Mouse (Mus musculus) limb, embryonic 13.5 days (tissue): ENCODE measurements around the gene Gch1. TPM values are rescaled to one million over a fixed set of nuclear protein-coding genes. Genes with fewer than 3 reads are reported as not detected.

Experiments used
- ATAC-seq: fragments of 200-750 bp; cut with Nextera tagmentation; 2 replicates; pipeline ENCODE4 v1.8.0; 2017; ENCODE audit warnings: low read depth, moderate number of reproducible peaks, moderate TSS enrichment; ENCODE audit not compliant: low FRiP score
- H3K27ac ChIP-seq: fragments of 300-500 bp; sonication (generic); 2 replicates; pipeline ENCODE4 v1.5.1; 2015; ENCODE audit warnings: inconsistent platforms, mild to moderate bottlenecking, moderate library complexity
- H3K27me3 ChIP-seq: fragments of 300-500 bp; sonication (generic); 2 replicates; pipeline ENCODE4 v1.6.1; 2015; ENCODE audit warnings: mild to moderate bottlenecking, inconsistent platforms
- H3K36me3 ChIP-seq: fragments of 300-500 bp; sonication (generic); 2 replicates; pipeline ENCODE4 v1.6.1; 2015; ENCODE audit warnings: inconsistent platforms, mild to moderate bottlenecking, moderate library complexity
- H3K4me1 ChIP-seq: fragments of 300-500 bp; sonication (generic); 2 replicates; pipeline ENCODE4 v1.6.1; 2015; ENCODE audit warnings: inconsistent platforms
- H3K4me2 ChIP-seq: fragments of 300-500 bp; sonication (generic); replicated peaks from 2 replicates; pipeline ENCODE4 v1.6.1; 2015; ENCODE audit warnings: inconsistent platforms, mild to moderate bottlenecking, moderate library complexity
- H3K4me3 ChIP-seq: fragments of 300-500 bp; sonication (generic); 2 replicates; pipeline ENCODE4 v1.5.1; 2015; ENCODE audit warnings: moderate library complexity, mild to moderate bottlenecking, inconsistent platforms
- H3K9ac ChIP-seq: fragments of 300-500 bp; sonication (generic); 2 replicates; pipeline ENCODE4 v1.6.1; 2015; ENCODE audit warnings: mild to moderate bottlenecking, inconsistent platforms
- H3K9me3 ChIP-seq: fragments of 300-500 bp; sonication (generic); 2 replicates; pipeline ENCODE4 v1.6.1; 2016; ENCODE audit warnings: inconsistent platforms
- WGBS: fragments of 180-500 bp; shearing (Covaris S2); methylation state at CpG from one replicate; pipeline ENCODE4 v1.1.7; 2015; 5-methylcytosine and 5-hydroxymethylcytosine counted together
- polyA plus RNA-seq: library from polyadenylated mRNA; unstranded; fragments of >200 nt; fragmentation: Nextera tagmentation; extraction: Ambion mirVana; gene quantifications from 2 replicates; pipeline ENCODE4 v1.2.1, GENCODE M21; 2015

Gene Gch1
- polyA plus RNA-seq, 1 experiment from 2014 or later: 1.0 TPM

DNA sequence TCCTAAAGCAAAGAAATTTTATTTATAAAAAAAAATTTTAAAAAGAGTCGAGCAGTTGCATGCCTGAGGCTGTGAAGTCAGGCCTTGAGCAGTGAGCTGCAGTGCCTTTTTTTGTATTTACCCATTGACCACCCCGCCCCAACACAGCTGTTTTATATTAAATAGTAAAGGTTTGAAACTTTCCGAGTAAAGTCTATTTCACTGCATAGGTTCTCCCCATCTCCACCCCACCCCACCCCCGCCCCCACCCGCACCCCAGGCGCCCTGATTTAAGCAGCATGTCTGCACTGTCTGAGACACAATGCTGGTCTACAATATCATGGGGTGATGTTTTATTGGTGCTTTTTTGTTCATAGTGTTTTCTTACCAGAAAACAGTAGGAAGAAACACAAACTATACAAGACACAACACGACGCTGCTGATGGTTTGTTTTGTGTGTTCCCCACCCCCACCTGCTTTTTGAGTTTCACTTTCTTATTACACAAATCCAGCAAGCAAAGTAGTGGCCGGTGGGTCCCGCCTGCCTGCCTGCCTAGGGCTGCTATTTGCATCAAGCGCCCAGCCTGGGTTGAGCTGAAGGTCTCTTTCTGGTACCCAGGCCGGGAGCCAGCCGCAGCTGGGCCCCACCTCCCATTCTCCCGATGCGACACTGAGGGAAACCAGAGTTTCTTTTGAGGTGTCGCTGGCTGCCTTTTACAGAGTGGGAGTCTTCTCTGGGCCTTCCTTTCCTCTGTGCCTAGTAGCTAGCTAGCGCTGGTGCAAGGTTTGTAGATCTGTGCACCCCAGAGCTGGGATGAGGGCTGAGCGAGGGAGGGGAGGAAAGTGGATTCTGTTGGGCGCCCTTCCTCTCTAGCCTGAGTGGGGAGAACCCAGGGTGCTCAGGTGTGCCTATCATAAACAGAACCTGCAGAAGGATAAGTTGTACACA is 84.7 kb downstream of the Gch1 start:
- WGBS: 26% methylated on average over 19 of the region's 19 CpGs
- Histone ChIP-seq H3K36me3 (peaks cover 27% of the 10 kb centered on the region), H3K4me3 (peak overlapping the region; percentile 25), H3K27me3 (no peaks in the 10 kb centered on the region), H3K9ac (peak overlapping the region; percentile 39; the same call in 1 of the 2 replicates), H3K4me2 (peak overlapping the region; percentile 51), H3K9me3 (no peaks in the 10 kb centered on the region), H3K4me1 (peaks cover 6% of the 10 kb centered on the region; the same call in 1 of the 2 replicates), H3K27ac (peak overlapping the region; percentile 78)
- ATAC-seq: peak; percentile 81

Other genes with a start within 250 kb of the Gch1 start
- 37.1 and 38.0 TPM in 2 replicates for gene Wdhd1, start 87.4 kb upstream of the Gch1 start, polyA plus RNA-seq
- 3.0 and 3.5 TPM in 2 replicates for gene Socs4, start 87.5 kb upstream of the Gch1 start, polyA plus RNA-seq
- gene Mapk1ip1l, start 108.9 kb upstream of the Gch1 start, polyA plus RNA-seq: 71.4 and 79.3 TPM in 2 replicates
- gene Lgals3, start 178.3 kb upstream of the Gch1 start, polyA plus RNA-seq: 17.8 and 21.6 TPM in 2 replicates
- gene Dlgap5, start 229.0 kb upstream of the Gch1 start, polyA plus RNA-seq: 47.2 and 48.4 TPM in 2 replicates